Mouse (Mus musculus) R1 (cell line): ENCODE results near the gene Gm26741.

Experiments used
- DNase-seq: peaks from one replicate; pipeline ENCODE4 v3.0.0-alpha.2; 2018; ENCODE audit warnings: low read depth, low spot score

Gene Gm26741

DNA sequence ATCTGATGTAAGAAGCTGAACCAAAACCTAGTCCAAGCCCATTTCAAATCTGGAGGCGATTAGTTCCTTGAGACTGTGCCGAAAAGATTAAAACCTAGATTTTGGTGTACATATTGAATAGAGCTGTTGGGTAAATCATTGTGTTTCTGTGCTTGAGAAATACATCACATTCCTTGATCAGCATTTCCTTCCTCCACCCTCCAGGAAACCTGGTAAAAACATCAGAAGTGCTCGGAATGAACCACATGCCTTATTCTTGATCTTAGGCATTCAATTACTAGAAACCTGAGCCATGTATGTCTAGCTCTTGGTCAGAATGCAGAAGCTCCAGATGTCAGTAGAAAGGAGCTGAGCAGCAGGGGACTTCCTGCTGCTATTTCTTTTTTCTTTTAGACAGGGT, 30.9 kb downstream of the Gm26741 start:
- no peak for DNase-seq

DNA sequence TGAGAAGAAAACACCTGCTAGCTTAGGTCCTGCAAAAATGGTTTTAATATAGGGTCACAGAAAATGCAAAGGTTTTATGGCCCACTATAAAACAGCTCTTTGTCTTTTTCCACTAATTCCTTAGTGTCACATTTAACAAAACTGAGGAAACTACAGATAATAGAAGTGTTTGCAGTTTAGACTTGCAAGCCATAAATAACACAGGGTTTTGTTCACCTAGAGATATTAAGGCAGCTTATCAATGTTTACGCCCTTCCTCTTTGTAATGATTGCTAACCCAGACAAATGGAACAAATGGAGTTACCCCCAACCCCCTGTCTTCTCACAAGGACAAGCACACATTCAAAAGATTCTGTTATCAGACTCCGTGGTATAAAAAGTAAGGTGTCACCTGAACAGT, 32.6 kb downstream of the Gm26741 start:
- DNase-seq: no peak

GRCm38 (mm10) chr10:52396647-52397046, 38.1 kb downstream of the Gm26741 start:
- no peak for DNase-seq

DNA sequence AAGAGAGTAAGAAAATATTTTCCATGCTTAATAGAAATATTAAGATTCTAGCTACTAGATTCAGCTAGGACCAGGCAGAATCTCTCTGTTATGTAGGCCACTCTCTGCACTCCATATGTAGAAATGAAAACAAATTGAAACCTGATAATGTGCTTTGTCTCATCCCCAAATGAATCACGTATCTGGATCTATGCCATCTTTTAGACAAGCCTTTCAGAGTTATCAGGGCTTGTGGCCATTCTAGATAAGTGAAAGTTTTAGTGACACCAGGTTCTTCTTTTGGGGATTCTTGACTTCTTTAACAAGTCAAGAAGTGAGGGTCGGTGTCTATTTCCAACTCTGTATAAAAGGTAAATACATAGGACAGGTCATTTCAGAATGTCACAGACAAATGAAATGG, 40.1 kb downstream of the Gm26741 start:
- DNase-seq: no peak

DNA sequence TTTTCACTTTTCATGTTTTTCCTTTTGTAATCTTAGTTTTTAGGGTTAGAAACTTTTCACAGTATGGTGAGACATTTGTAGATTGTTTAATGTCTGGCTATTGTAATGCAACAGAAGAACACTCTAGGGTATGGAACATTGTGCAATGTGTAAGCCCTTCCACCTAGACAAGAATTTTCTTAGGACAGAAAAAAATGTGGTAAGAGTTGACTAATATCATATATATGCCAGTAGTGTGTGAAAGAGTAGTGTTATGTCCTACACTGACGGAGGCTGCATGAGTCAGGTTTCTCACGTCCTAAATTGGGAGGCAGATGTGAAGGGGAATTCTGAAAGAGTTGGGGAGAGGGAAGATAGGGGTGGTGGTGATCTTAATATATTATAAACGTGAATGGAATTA, 41.2 kb downstream of the Gm26741 start:
- no peak for DNase-seq

- DNase-seq: no peak
Observed at GRCm38 (mm10) chr10:52405160-52405559, 46.6 kb downstream of the Gm26741 start.

DNA sequence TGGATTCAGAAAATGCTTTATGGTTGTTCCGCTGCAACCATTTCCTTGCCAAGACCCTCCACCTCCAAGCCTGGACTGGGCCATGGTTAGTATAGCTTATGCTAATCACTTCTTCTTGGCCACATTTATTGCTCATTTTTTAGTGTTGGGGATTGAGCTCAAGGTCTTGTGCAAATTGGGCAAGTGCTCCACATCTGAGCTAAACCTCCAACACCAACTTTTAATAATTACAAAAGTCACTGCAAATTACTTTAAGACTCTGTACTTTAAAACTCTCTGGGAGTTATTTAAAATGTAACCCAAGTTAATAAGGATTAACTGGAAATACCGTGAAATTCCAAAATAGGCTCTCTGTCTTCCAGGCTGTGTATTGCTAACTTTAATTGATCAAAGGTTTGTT, 49.0 kb downstream of the Gm26741 start:
- DNase-seq: no peak
